Mouse (Mus musculus): Measurements from ENCODE around the gene Tecpr1. TPM values are rescaled to one million over a fixed set of nuclear protein-coding genes. Genes with fewer than 3 reads are reported as not detected.
A peak's percentile ranks its signal among the peaks of the same experiment; 100 is the strongest.

Tecpr1 gene
- total RNA-seq, 2 experiments from 2014 or later, result 24.1 to 26.0 TPM

DNA sequence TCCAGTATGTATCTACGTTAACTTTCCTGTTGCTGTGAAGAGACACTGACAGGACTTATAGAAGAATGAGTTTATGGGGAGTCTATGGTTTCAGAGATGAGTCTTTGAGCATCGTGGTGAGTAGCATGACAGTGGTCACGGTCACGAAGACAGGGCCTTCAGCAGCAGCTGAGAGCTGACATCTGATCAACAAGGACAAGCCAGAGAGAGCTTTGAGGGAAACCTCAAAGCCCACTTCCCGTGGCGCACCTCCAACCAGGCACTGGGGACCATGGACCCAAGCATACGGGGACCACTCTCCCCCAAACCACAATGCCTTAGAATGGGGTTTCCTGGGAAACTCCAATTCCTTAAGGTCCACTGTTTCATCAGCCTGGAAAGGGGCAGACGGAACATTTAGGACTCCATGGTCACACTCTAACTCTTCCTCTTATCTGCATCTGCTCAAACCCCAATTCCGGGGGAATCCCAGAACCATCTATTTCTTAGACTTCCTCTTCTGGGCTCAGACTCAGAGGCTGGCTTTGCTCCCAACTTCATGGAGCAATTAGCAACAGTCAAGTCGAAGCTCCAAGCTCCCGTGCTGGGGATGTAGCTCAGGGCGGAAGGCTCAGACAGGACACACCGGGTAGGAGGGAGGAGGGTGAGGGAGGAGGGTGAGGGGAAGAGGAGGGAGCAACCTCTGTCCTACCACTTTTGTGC lies 28.6 kb upstream of the Tecpr1 start:
- DNase-seq, result no peak

GRCm38 (mm10) chr5:144249871-144250270 lies 26.5 kb upstream of the Tecpr1 start:
- DNase-seq, result no peak

DNA sequence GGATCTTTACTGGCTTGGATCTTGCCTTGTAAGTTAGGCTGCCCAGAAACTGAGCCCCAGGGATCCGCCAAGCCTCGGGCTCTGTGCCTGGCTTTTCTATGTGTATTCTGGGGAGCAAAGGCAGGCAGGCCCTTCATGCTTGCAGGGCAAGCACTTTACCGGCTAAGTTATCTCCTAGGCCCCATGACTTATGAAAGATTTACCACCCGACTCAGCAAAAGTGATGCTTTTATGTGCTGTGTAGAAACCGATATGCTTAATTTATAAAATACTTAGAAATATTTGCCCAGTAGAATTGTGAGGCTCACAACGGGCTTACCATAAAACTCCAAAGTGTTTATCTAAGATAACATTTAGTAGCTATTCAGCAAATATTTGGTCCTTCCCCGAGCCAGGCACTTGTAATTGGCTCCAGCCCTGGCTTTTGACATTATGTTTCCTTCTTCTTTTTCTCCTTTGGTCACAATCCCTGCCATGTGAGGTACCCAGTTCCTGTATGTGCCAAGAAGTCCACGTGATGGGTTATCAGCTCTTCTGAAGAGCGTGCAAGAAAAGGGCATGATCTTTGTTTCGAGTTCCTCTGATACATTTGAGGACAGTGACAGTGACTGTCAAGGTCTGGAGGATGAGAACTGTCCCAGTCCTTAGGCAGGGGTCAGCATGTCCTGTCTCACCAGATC lies 24.6 kb upstream of the Tecpr1 start:
- no peak for DNase-seq

GRCm38 (mm10) chr5:144247307-144247706 lies 23.9 kb upstream of the Tecpr1 start:
- no peak for DNase-seq

GRCm38 (mm10) chr5:144246669-144247068 lies 23.3 kb upstream of the Tecpr1 start:
- DNase-seq, result no peak

DNA sequence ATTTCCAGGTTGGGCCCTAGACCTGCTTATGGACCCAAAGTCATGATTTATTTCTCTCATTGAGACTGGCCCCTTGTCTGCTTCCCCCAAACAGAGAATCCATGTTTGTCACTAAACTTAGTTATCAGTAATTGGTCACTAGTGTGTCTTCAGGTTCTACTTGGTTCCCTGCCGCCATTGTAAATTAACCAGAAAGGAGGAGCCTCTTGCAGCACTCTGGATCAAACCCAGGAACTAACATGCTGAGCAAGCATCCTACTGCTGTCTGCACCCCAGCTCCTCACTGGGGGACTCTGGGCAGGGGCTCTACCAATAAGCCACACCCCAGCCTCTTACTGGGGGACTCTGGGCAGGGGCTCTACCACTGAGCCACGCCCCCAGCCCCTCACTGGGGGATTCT lies 22.2 kb upstream of the Tecpr1 start:
- DNase-seq, result no peak

- DNase-seq, result no peak
Observed at GRCm38 (mm10) chr5:144243901-144244487, 20.6 kb upstream of the Tecpr1 start, which contains the start of gene Bri3. Gene Bri3, plus strand, starts transcription at chr5:144244437.

- no peak for DNase-seq
Observed at GRCm38 (mm10) chr5:144238969-144239368, 15.6 kb upstream of the Tecpr1 start.

GRCm38 (mm10) chr5:144234714-144235113 lies 11.3 kb upstream of the Tecpr1 start:
- no peak for DNase-seq

GRCm38 (mm10) chr5:144234222-144234621 lies 10.8 kb upstream of the Tecpr1 start:
- DNase-seq, result no peak

GRCm38 (mm10) chr5:144232531-144232930 lies 9.1 kb upstream of the Tecpr1 start:
- DNase-seq, result no peak

DNA sequence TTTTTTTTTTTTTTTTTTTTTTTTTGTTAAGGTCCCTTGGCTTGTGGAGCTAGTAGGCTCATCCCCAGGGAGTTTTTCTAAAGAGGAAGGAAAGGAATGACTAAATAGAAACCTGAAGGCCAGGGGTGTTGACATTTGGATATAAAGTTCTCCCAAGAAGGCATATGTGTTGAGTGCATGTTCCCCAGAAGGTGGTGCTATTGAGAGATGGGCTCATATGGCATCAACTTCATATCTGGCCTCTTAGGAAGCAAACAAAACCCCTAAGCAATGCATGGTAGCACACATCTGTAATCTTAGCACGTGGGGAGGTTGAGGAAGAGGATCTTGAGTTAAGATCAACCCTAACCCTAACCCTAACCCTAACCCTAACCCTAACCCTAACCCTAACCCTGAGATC lies 8.0 kb upstream of the Tecpr1 start:
- no peak for DNase-seq

DNA sequence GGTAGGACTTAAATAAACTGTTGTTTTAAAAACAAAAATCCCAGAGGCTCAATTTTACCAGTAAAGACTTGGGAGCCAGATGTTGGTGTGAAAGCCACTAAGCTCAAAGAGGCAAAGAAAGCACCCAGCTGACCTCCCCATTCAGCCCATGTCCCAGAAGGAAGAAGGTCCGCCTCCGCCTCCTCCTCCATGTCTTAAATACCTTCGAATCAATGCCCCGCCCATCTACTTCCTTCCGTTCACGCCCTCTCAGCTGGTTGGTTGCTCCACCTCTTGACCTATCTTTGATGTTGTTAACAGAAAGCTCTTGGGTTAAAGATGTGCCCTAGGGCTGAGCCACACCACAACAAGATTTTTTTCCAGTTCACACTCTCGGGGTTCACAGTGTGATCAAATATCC lies 6.8 kb upstream of the Tecpr1 start:
- DNase-seq, result no peak

DNA sequence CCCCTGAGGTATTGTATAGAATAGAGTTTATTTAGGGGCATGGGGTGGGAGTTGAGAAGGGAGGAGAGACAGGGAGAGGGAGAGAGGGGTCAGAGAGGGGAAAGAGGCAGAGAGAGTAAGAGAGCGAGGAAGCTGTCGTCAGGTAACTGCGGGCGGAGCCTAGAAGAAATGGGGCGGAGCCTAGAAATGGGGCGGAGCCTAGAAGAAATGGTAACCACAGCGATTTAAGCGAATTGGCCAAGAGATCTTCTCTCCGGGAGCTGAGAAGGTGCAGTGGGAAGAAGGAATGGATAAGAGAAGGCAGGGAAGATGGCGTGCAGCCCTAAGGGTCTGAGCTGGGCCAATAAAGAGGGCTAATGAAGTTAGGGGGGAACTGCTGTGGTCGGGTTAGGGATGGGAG lies 2.8 kb upstream of the Tecpr1 start:
- no peak for DNase-seq

DNA sequence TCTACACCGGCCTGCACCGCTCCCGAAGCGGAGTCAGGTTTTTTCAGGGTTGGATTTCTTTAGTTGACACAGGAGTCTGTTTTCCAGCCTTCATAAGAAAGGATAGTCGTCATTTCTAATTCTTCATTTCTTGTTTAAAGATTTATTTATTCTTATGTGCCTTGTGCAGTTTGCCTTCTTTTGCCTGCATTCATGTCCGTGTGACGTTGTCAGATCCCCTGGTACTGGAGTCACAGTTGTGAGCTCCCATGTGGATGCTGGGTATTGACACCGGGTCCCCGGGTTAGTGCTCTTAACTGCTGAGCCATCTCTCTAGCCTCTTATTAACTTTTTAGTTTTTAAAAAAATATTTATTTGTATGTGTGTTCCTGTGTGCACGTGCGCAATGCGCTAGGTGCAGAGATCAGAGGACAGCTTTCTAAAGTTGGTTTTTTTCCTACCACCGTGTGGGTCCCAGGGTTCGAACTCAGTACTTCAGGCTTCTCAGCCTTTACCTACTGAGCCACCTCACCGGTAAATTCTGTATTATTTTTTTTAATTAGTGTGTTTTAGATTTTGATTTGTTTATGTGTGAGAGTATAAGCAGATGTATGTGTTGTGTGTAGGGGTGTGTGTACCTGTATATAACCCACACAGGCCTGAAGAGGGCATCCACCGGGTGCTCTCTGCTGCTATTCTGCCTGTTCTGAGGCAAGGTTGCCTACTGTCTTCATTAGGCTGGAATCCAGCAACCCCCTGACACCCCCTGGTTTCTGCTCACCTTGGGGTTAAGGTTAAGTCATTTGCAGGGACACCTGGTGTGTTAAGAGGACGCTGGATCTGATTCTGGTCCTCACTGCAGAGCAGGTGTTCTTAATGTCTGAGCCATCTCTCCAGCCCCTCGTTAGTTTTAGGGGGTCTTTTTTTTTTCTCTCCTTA lies 743 bp upstream of the Tecpr1 start:
- no peak for DNase-seq

DNA sequence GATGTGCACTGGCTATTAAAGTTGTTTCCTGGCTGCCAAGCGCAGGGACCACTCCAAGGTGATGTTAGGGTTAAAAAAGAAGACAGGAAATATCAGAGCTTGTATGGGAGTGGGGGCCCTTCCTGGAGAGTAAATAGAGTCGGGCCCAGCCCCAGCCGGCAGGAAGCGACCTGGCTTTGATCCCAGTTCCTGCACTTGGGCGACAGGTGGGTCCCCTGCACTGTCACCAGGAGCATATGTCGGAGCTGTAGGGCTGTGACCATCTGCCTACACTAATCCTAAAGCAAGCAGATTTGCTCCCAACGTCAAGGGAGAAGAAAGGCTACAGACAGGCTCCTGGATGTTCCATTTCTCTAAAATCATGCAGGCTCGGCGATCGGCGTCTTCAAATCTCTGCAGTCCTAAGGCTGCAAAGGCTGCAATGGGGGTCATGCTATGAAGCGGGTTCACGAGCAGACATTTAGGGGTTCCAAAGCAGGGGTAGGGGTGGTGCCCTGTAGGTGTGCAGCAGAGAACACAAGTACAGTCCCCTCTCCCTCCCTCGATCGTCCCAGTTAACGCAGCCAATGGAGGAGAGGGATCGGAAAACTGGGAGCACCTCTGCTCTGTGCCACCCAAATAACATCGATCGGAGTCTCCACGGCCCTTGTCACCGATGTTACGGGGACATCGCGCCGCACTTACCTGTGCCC lies 458 bp downstream of the Tecpr1 start:
- peak; percentile 65 for DNase-seq

DNA sequence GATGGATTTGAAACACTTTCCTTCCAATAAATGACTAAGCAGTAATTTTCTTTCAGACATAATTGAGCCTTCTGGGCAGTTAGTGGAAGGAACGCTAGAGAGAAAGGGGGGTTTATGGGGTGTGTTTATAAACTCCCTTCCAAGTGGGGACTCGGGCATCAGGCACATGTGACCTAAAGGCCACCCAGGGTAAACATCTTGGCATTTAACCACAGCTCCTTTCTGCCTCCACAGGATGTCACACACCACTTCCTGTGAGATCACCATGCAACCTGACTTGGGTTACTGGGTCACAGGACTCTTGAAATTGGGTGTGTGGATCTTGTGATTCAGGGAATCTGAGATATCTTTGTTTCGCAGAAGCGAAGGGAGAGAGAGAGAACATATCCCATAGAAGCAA lies 2.1 kb downstream of the Tecpr1 start:
- no peak for DNase-seq

- DNase-seq, result no peak
Observed at GRCm38 (mm10) chr5:144219936-144220335, 3.5 kb downstream of the Tecpr1 start.

GRCm38 (mm10) chr5:144219306-144219705 lies 4.1 kb downstream of the Tecpr1 start:
- DNase-seq, result peak; percentile 21

- no peak for DNase-seq
Observed at GRCm38 (mm10) chr5:144218061-144218460, 5.4 kb downstream of the Tecpr1 start.

DNA sequence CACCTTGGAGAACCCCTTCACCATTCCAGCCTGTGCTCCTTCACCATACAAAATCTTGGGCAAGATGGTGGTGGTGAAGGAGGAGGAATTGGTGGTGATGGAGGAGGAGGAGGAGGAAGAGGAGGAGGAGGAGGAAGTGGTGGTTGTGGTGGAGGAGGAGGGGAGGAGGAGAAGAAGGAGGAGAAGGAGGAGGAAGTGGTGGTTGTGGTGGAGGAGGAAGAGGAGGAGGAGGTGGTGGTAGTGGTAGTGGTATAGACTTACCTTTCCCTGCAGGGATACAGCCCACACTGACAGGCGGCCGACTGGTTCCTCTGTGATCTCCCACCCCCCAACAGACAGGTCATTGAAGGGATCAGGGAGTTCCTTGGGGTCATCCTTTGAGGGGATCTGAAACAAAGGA lies 7.4 kb downstream of the Tecpr1 start:
- DNase-seq, result no peak

DNA sequence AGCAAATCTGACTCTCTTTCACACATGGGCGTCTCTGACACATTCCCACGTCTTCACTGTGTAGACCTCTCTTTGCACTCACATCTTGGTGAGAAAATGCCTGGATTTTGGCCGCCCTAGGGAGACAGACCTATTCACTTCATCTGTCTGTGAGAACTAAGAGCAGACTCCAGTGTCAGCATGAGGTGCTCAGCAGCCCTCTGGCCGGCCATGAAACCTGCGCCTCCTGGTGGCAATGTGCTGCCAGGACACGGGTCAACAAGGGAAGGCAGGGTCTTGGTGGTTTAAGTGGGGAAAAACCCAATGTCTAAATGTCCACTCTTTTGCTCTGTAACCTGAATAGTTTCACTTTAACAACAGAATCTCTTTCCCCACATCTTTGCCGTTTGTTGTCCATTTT lies 9.0 kb downstream of the Tecpr1 start:
- peak; percentile 80 for DNase-seq
